Mouse (Mus musculus) intestine, embryonic 14.5 days (tissue): Measurements from ENCODE around the gene Lrrc7. TPM values are rescaled to one million over a fixed set of nuclear protein-coding genes. Genes with fewer than 3 reads are reported as not detected.

Source experiments
- ATAC-seq: fragments of 200-750 bp; cut with Nextera tagmentation; replicated peaks from 2 replicates; pipeline ENCODE4 v1.8.0; 2017; ENCODE audit warnings: low read depth, moderate number of reproducible peaks, moderate TSS enrichment, moderate library complexity; ENCODE audit not compliant: low FRiP score, low TSS enrichment
- DNase-seq: peaks from one replicate; pipeline ENCODE4 v3.0.0-alpha.2; 2018; ENCODE audit warnings: low spot score
- H3K27ac ChIP-seq: fragments of 300-500 bp; sonication (generic); 2 replicates; pipeline ENCODE4 v1.5.1; 2014; ENCODE audit warnings: low read depth, mild to moderate bottlenecking, control low read depth
- H3K27me3 ChIP-seq: fragments of 300-500 bp; sonication (generic); replicated peaks from 2 replicates; pipeline ENCODE4 v1.6.1; 2014; ENCODE audit warnings: low read length, control low read depth; ENCODE audit not compliant: control insufficient read depth, insufficient read depth
- H3K36me3 ChIP-seq: fragments of 300-500 bp; sonication (generic); 2 replicates; pipeline ENCODE4 v1.6.1; 2014; ENCODE audit warnings: low read length, control low read depth; ENCODE audit not compliant: control insufficient read depth, insufficient read depth
- H3K4me1 ChIP-seq: fragments of 300-500 bp; sonication (generic); replicated peaks from 2 replicates; pipeline ENCODE4 v1.6.1; 2014; ENCODE audit warnings: low read length, control low read depth, mixed read lengths; ENCODE audit not compliant: control insufficient read depth, insufficient read depth
- H3K4me2 ChIP-seq: fragments of 300-500 bp; sonication (generic); 2 replicates; pipeline ENCODE4 v1.6.1; 2014; ENCODE audit warnings: low read length
- H3K4me3 ChIP-seq: fragments of 300-500 bp; sonication (generic); 2 replicates; pipeline ENCODE4 v1.5.1; 2014; ENCODE audit warnings: low read depth, low read length, control low read depth, mixed read lengths
- H3K9ac ChIP-seq: fragments of 300-500 bp; sonication (generic); 2 replicates; pipeline ENCODE4 v1.6.1; 2014; ENCODE audit warnings: mild to moderate bottlenecking, low read length
- H3K9me3 ChIP-seq: fragments of 300-500 bp; sonication (generic); 2 replicates; pipeline ENCODE4 v1.6.1; 2016; ENCODE audit warnings: low read length, control low read depth; ENCODE audit not compliant: control insufficient read depth
- WGBS: fragments of 180-500 bp; shearing (Covaris S2); extraction: QIAGEN DNeasy Blood & Tissue Kit; methylation state at CpG from one replicate; pipeline ENCODE4 v1.1.7; 2014; 5-methylcytosine and 5-hydroxymethylcytosine counted together
- polyA plus RNA-seq: library from polyadenylated mRNA; unstranded; fragments of >200 nt; fragmentation: Nextera tagmentation; extraction: Ambion mirVana; gene quantifications from 2 replicates; pipeline ENCODE4 v1.2.1, GENCODE M21; 2014

The Lrrc7 gene
- polyA plus RNA-seq = 3.0 and 3.3 TPM in 2 replicates

DNA sequence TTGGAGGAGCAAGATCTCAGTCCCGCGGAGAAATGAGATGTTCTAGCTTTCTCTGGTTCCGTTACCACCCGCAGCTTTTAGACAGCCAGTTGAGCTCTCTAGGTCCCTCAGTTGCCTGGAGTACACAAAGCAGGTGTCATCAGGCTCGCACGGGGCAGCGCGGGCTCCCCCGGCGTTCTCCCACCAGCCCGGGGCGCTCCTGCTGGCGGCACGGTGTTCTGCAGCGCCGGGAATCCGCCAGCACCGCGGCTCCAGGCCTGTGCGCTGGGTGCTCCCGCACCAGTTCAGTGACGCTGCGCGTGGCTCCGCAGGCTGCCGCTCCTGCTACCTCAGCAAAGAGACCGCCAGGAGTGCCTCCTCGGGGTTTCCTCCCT is at the start of gene Lrrc7:
Gene Lrrc7 (minus strand): TSS at position 235 of the 374 bp plus-strand sequence.
- Histone ChIP-seq H3K27ac (no peak within 1 kb of the TSS), H3K9me3 (no peaks in the 10 kb centered on the region), H3K4me2 (peak within 1 kb of the TSS; percentile 98), H3K4me3 (peak within 1 kb of the TSS; percentile 70), H3K27me3 (peaks cover 29% of the 10 kb centered on the region), H3K4me1 (peaks cover 7% of the 10 kb centered on the region; the same call in 1 of the 2 replicates), H3K9ac (peak within 1 kb of the TSS; percentile 53), H3K36me3 (no peaks in the 10 kb centered on the region)
- under 1% methylated on average over 28 of the region's 28 CpGs for WGBS
- DNase-seq = no peak
- peak; percentile 89 for ATAC-seq

- no peak overlapping the region for H3K4me3 ChIP-seq
- H3K9ac ChIP-seq = no peak overlapping the region
- H3K4me2 ChIP-seq = no peak overlapping the region
- no peak overlapping the region for H3K27ac ChIP-seq
- H3K4me1 ChIP-seq = no peaks in the 10 kb centered on the region
- no peaks in the 10 kb centered on the region for H3K27me3 ChIP-seq
- no peaks in the 10 kb centered on the region for H3K36me3 ChIP-seq
- WGBS = 49% methylated on average over 1 of the region's 1 CpGs
- no peak for DNase-seq
- no peaks in the 10 kb centered on the region for H3K9me3 ChIP-seq
- ATAC-seq = no peak
These were observed 45.0 kb upstream of the Lrrc7 start for GRCm38 (mm10) chr3:158607065-158607464.

DNA sequence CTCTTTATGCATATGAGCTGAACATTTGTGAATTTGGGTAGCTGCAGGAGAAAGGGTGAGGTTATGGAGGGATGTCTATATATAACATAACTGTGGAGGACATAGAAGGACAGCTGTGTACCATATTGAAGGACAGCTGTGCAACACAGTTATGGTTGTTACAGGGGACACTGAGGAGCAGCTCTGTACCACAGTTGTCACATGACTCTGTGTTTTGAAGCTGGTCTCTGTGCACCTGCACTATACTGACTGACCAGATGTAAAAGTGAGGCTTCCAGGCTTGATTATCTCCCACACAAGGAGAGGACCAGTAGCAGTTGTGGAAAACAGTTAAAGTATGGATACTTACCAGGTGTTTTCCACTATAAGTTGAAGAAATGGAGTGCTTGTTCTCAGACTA is 43.3 kb upstream of the Lrrc7 start:
- Histone ChIP-seq H3K27me3 (no peaks in the 10 kb centered on the region), H3K4me3 (no peak overlapping the region), H3K36me3 (no peaks in the 10 kb centered on the region), H3K27ac (no peak overlapping the region), H3K9me3 (no peaks in the 10 kb centered on the region), H3K4me1 (no peaks in the 10 kb centered on the region), H3K9ac (no peak overlapping the region), H3K4me2 (no peak overlapping the region)
- no peak for DNase-seq
- ATAC-seq = no peak

GRCm38 (mm10) chr3:158561256-158561986 is 600 bp downstream of the Lrrc7 start:
- Histone ChIP-seq H3K27ac (no peak overlapping the region), H3K4me3 (peak overlapping the region; percentile 70), H3K9me3 (no peaks in the 10 kb centered on the region), H3K36me3 (no peaks in the 10 kb centered on the region), H3K9ac (peak overlapping the region; percentile 53), H3K4me1 (peaks cover 7% of the 10 kb centered on the region; the same call in 1 of the 2 replicates), H3K27me3 (peaks cover 29% of the 10 kb centered on the region), H3K4me2 (peak overlapping the region; percentile 98)
- 0% methylated on average over 51 of the region's 55 CpGs for WGBS
- DNase-seq = peak; percentile 85
- ATAC-seq = peak; percentile 76

DNA sequence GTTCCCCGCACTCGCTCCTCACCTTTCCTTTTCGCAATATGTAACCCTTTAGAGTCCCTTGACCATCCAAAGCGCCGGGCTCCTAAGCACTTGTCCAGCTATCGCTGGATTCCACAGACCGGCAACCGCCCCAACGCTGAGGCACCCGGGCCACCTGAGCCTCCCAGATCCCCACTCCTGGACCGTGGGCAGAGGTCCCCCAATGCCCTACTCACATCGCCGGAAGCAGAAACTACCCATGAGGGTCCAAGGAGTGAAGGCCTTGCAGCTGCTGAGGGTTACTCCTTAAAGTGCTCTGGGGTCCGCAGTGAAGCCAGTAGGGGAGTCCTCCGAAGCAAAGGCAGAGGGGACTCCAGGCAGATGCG is 1.1 kb downstream of the Lrrc7 start:
- peak; percentile 17; the same call in 1 of the 2 replicates for ATAC-seq
- no peaks in the 10 kb centered on the region for H3K36me3 ChIP-seq

DNA sequence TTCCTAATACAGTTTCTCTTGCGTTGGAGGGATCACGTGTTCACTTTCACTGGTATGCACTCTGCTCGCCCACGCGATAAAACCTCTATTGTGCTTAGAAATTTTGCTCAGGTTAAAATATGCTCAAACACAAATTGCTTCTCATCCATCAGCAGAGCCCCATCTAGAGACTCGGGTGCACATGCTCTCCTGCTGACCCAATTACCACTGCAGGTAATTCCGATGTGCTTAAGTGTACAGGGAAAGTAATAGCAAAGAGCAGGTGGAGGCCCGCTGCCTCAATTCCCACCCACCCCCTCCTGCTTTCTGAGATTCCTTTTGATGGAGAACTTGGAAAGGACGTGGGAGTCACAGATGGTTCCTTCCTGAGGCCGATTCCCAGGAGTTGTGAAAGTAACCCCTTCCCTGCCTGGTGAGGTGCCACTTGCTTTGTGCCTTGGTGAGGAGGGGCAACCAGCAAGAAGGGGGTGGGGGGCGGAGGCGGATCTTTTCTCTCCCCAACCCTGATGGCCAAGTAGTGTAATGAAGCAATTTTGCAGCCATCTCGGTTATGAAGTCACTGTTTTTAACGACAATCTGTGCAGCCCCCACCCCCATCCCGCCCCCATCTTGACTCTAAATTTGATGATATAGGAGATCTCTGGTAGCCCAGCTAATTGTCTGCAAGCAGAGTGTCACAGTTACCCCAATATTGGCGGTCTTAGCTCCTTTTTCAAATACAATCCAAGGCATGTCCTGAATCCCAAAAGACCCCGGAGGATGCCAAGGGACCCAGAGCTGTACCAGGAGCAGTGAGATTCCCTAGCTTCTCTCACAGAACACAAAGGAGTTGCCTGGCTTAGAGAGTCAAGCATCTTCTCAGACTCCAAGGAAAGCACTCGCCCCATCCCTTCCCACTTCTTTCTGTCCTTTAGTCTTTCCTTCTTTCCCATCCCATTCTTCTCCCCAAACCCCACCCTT is 2.0 kb downstream of the Lrrc7 start:
- Histone ChIP-seq H3K4me3 (peak overlapping the region; percentile 70), H3K4me1 (peaks cover 7% of the 10 kb centered on the region; the same call in 1 of the 2 replicates), H3K4me2 (peak overlapping the region; percentile 98), H3K9ac (peak overlapping the region; percentile 53), H3K27me3 (peaks cover 29% of the 10 kb centered on the region), H3K27ac (no peak overlapping the region), H3K9me3 (no peaks in the 10 kb centered on the region), H3K36me3 (no peaks in the 10 kb centered on the region)
- ATAC-seq = no peak
- peak; percentile 54 for DNase-seq
- WGBS = 5% methylated on average over 18 of the region's 18 CpGs

More for the DNA sequence above, 1.1 kb downstream of the Lrrc7 start:
- H3K9me3 ChIP-seq = no peaks in the 10 kb centered on the region
- 0% methylated on average over 16 of the region's 16 CpGs for WGBS
- peaks cover 29% of the 10 kb centered on the region for H3K27me3 ChIP-seq
- peak overlapping the region; percentile 53 for H3K9ac ChIP-seq
- peaks cover 7% of the 10 kb centered on the region; the same call in 1 of the 2 replicates for H3K4me1 ChIP-seq
- peak overlapping the region; percentile 98 for H3K4me2 ChIP-seq
- no peak overlapping the region for H3K27ac ChIP-seq
- H3K4me3 ChIP-seq = peak overlapping the region; percentile 70
- DNase-seq = peak; percentile 75

DNA sequence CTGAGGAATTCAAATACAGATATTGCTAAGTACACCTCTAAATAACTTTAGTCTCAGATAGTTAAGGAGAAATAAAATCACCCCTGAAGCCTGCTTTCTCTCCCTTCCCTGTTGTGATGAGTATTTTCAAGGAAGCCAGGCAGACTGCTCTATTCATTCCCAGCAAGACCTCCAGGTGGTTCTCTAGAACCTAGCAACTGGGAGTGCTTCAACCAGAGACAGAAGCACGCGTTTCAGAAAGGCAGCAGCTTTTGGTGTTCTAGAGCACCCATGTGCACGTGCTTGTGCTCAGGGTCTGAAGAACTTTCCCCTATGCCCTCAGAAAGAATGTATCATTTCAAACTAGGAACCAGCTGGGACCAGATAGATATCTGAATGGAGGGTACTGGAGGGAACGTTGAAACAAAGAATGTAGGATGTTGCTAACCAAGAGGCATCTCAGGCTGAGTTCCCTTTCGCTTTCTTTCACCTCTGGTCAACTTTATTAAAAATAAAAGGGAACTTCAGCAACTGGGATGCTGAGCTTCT is 2.8 kb downstream of the Lrrc7 start:
- Histone ChIP-seq H3K4me2 (peak overlapping the region; percentile 98), H3K9me3 (no peaks in the 10 kb centered on the region), H3K27ac (no peak overlapping the region), H3K4me3 (peak overlapping the region; percentile 70), H3K27me3 (peaks cover 29% of the 10 kb centered on the region), H3K4me1 (peaks cover 7% of the 10 kb centered on the region; the same call in 1 of the 2 replicates), H3K9ac (no peak overlapping the region; the same call in 1 of the 2 replicates), H3K36me3 (no peaks in the 10 kb centered on the region)
- ATAC-seq (no peak), DNase-seq (no peak)
- 26% methylated on average over 5 of the region's 5 CpGs for WGBS

- no peaks in the 10 kb centered on the region for H3K36me3 ChIP-seq
- DNase-seq (no peak), ATAC-seq (no peak)
- no peaks in the 10 kb centered on the region for H3K9me3 ChIP-seq
- H3K4me1 ChIP-seq = peaks cover 7% of the 10 kb centered on the region; the same call in 1 of the 2 replicates
- no peak overlapping the region for H3K9ac ChIP-seq
- H3K27me3 ChIP-seq = peaks cover 29% of the 10 kb centered on the region
- H3K4me3 ChIP-seq = 0 out of 2 replicates have a peak overlapping the region, but pooled peaks have one; percentile 70
- no peak overlapping the region for H3K27ac ChIP-seq
- peak overlapping the region; percentile 98; the same call in 1 of the 2 replicates for H3K4me2 ChIP-seq
These were observed 3.4 kb downstream of the Lrrc7 start for GRCm38 (mm10) chr3:158558631-158559030.
